Mouse (Mus musculus): Measurements from ENCODE around the gene Prdm11. TPM values are rescaled to one million over a fixed set of nuclear protein-coding genes. Genes with fewer than 3 reads are reported as not detected.

Gene Prdm11
- 0.85 and 2.1 TPM in 2 replicates for total RNA-seq (2015)
- 2.1 TPM in 2 replicates for total RNA-seq (2017)

- ATAC-seq (ENCODE audit: poor library complexity, severe bottlenecking) = peak; percentile 14; the same call in 1 of the 2 replicates
These were observed at the start of gene Prdm11 for GRCm38 (mm10) chr2:93045818-93046508. Gene Prdm11, minus strand, starts transcription at chr2:93046167.

DNA sequence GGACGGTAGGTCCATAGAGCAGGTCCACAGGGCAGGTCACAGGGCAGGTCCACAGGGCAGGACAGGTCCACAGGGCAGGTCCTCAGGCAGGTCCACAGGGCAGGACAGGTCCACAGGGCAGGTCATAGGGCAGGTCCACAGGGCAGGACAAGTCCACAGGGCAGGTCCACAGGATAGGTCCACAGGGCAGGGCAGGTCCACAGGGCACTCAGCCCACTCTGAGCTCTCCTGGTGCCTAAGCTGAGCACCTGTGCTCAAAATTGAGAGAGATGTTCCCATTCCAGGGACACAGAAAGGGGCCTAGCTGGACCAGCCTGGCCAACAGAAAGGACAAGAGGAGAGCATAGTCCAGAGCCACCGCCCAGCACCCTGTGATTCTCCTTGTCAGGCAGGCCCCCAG lies 46.4 kb upstream of the Prdm11 start:
- no peak for ATAC-seq (ENCODE audit: poor library complexity, severe bottlenecking)

GRCm38 (mm10) chr2:93091679-93092078 lies 45.7 kb upstream of the Prdm11 start:
- no peak for ATAC-seq (ENCODE audit: poor library complexity, severe bottlenecking)

DNA sequence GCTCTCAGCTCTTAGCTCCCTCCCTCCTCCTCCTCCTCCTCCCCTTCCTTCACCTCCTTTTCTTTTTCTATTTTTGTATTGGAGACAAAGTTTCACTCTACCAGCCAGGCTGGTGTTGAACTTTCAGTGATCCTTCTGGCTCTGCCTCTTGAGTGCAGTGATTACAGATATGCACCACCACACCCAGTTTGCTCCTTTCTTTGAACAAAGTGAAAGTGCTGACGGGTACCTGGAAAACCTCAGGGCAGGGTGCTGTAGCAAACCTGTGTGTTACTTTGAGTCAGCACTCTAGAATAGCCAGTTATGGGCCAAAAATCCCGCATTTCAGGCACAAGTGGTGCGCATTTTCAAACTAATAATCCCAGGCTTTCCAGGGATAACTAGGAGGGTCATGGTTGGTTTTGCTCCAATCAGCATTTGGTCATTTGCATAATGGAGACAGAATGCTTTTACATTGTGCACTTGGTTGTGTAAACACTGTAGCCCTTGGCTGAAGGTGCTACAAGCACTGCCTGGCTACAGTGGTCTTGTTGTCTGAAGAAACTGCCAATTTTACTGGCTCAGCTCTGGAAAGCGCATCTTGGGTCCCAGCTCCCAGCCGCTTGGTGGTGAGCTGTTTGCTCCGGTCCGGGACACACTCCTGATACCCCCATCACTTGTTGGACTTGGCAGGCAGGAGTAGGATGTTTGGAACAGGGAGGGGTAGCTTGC lies 43.6 kb upstream of the Prdm11 start:
- no peak for ATAC-seq (ENCODE audit: poor library complexity, severe bottlenecking)

DNA sequence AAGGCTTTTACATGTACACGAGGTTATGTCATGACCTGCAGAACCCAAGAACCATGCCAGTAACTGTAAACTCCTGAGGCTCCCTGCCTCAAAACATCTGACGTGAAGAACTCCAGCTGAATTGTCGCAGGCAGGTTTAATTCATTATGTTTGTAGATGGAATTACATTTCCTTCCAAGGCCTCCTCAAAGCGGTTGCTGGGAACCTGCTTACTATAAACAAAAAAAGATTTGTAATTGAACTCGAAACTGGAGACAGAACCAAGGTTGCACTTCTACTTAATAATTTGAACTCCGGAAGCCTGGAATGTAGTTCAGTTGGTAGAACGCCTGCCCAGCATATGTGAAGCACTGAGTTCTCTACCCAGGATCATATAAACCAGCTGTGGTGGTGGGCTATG lies 42.0 kb upstream of the Prdm11 start:
- ATAC-seq (ENCODE audit: poor library complexity, severe bottlenecking) = no peak

GRCm38 (mm10) chr2:93085291-93086027 lies 39.5 kb upstream of the Prdm11 start:
- no peak for ATAC-seq (ENCODE audit: poor library complexity, severe bottlenecking)

DNA sequence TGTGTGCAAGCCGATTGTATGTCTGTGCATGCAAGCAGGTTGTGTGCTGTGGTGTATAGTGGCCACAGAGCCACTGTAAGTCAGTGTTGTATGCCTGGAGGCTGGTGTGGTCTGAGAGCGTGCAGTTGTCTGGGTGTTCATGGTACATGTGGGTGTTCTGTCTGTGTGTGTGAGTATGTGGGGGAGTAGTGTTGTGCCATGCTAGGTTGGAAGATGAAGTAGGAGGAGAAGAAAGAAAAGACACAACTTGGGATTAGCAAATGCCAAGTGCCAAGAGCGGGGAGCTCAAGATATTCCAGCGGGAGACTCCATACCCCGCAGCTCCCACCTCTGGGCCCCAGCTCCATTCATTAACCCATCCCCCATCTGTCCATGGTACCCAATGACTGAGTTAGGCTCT lies 38.5 kb upstream of the Prdm11 start:
- no peak for ATAC-seq (ENCODE audit: poor library complexity, severe bottlenecking)

GRCm38 (mm10) chr2:93083317-93083716 lies 37.4 kb upstream of the Prdm11 start:
- ATAC-seq (ENCODE audit: poor library complexity, severe bottlenecking) = no peak

GRCm38 (mm10) chr2:93082846-93083245 lies 36.9 kb upstream of the Prdm11 start:
- no peak for ATAC-seq (ENCODE audit: poor library complexity, severe bottlenecking)

- ATAC-seq (ENCODE audit: poor library complexity, severe bottlenecking) = no peak
These were observed 35.1 kb upstream of the Prdm11 start for GRCm38 (mm10) chr2:93080871-93081608.

DNA sequence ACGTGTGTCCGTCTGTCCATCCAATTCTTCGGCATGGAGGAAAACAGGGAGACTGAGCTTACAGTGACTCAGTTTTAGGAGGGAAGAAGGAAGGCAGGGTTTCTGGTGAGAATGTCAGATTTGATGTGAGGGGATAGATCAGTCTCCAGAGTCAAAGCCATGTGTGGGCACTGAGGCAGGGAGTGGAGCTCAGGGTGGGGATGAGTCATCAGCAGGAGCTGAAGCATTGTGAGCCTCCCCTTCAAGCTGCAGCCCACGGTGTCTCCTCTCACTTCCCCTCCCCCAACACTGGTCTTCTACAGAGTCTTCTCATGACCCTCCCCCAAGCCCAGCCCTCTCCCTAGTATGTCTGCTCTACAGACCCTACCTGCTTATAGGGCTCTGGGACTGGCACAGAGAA lies 33.4 kb upstream of the Prdm11 start:
- no peak for ATAC-seq (ENCODE audit: poor library complexity, severe bottlenecking)

DNA sequence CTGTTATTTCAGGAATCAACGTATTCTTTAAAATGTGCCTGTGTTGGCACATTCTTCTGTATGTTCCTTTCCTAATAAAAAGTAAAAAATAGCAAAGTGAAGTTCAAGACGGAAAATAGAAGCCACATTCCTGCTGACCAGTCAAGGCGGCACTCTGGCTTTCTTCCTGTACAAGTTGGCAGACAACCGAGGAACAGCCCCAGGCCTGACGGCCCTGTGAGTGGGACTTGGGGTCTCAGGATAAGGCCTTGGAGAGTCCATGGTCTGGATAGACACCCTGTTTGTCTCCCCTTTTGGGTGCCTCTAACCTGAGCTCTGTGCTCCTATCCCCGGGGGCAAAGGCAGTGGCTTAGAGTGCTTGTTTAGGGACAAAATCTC lies 30.6 kb upstream of the Prdm11 start:
- no peak for ATAC-seq (ENCODE audit: poor library complexity, severe bottlenecking)

- peak; percentile 66 for ATAC-seq (ENCODE audit: poor library complexity, severe bottlenecking)
These were observed 30.0 kb upstream of the Prdm11 start for GRCm38 (mm10) chr2:93075738-93076577.

DNA sequence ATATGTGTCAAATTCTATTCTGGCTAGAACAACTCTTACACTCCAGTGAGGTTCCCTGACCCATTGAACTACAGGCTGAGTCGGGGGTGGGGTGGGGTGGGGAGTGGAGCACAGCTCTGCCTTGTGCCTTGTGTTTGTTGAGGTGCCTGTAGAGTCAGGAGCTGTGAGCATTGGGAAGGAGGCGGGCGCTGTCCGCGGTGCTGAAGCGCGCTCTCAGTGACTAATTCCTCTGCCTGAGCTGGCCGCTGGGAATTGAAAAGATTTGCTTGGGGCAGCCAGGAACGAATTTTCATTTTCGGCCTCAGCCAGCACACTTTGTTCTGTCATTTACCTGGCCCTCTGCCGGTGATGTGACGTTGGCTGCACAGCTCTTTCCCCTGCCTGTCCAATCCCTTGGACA lies 25.7 kb upstream of the Prdm11 start:
- no peak for ATAC-seq (ENCODE audit: poor library complexity, severe bottlenecking)

GRCm38 (mm10) chr2:93068942-93069341 lies 23.0 kb upstream of the Prdm11 start:
- ATAC-seq (ENCODE audit: poor library complexity, severe bottlenecking) = no peak

- peak; percentile 52; the same call in 1 of the 2 replicates for ATAC-seq (ENCODE audit: poor library complexity, severe bottlenecking)
These were observed 17.4 kb upstream of the Prdm11 start for GRCm38 (mm10) chr2:93063347-93063746.

DNA sequence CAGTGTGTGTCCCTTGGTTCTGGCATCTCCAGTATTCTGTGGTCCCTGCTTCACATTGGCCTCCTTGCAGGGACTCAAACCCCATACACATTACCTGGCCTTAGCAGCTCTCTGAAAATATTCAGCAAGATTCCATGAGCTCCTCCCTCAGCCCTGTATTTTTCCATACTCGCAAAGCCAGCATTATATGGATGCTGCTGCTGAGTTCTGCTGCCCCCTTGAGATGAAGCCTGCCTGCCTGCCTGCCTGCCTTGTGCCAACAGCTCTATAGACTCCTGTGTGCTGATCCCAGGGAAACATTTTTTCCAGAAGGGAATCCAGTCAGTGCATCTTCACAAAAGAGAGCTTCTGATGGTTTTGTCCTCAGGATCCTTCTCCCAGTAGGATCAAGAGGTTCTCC lies 5.9 kb upstream of the Prdm11 start:
- no peak for ATAC-seq (ENCODE audit: poor library complexity, severe bottlenecking)

GRCm38 (mm10) chr2:93048601-93049323 lies 2.8 kb upstream of the Prdm11 start:
- no peak for ATAC-seq (ENCODE audit: poor library complexity, severe bottlenecking)

- ATAC-seq (ENCODE audit: poor library complexity, severe bottlenecking) = no peak
These were observed 1.6 kb upstream of the Prdm11 start for GRCm38 (mm10) chr2:93047491-93048050.
